Mouse (Mus musculus): Measurements from ENCODE around the gene Gm11634. TPM values are rescaled to one million over a fixed set of nuclear protein-coding genes. Genes with fewer than 3 reads are reported as not detected.
A peak's percentile ranks its signal among the peaks of the same experiment; 100 is the strongest.
"Not testable (repeated sequence)": the region's sequence is repeated elsewhere in the genome, so short reads cannot be mapped to it uniquely, and the experiment has no call there.

Gene Gm11634
- total and polyA plus RNA-seq, 2 experiments from 2014 or later: not detected

- Histone ChIP-seq H3K9ac (replicated peaks; ENCODE audit: low read length, poor library complexity, severe bottlenecking) (no peak overlapping the region), H3K4me1 (ENCODE audit: insufficient read depth, low read length) (no peaks in the 10 kb centered on the region), H3K27ac (ENCODE audit: low read depth, low read length) (no peak overlapping the region), H3K27me3 (ENCODE audit: insufficient read depth, low read length) (no peaks in the 10 kb centered on the region), H3K4me2 (ENCODE audit: low read depth, low read length, poor library complexity, severe bottlenecking) (no peak overlapping the region), H3K4me3 (ENCODE audit: low read depth, low read length) (no peak overlapping the region), H3K9me3 (ENCODE audit: low read length) (no peaks in the 10 kb centered on the region), H3K36me3 (ENCODE audit: insufficient read depth, low read length) (no peaks in the 10 kb centered on the region)
- no peak for TF ChIP-seq CTCF (IDR thresholded peaks at IDR 0.05)
- WGBS: 50% methylated on average over 11 of the region's 11 CpGs
- DNase-seq (ENCODE audit: low spot score) (no peak), ATAC-seq (ENCODE audit: low FRiP score) (no peak)
Measured at GRCm38 (mm10) chr11:101610445-101610844, 11.4 kb upstream of the Gm11634 start.

GRCm38 (mm10) chr11:101607134-101607533 lies 8.1 kb upstream of the Gm11634 start:
- 87% methylated on average over 4 of the region's 4 CpGs for WGBS
- H3K4me2 ChIP-seq (ENCODE audit: low read depth, low read length, poor library complexity, severe bottlenecking); H3K27me3 ChIP-seq (ENCODE audit: insufficient read depth, low read length); H3K27ac ChIP-seq (ENCODE audit: low read depth, low read length); DNase-seq (ENCODE audit: low spot score); H3K4me1 ChIP-seq (ENCODE audit: insufficient read depth, low read length); H3K4me3 ChIP-seq (ENCODE audit: low read depth, low read length); ATAC-seq (ENCODE audit: low FRiP score); H3K36me3 ChIP-seq (ENCODE audit: insufficient read depth, low read length); H3K9ac ChIP-seq (replicated peaks; ENCODE audit: low read length, poor library complexity, severe bottlenecking); H3K9me3 ChIP-seq (ENCODE audit: low read length): not testable (repeated sequence)

GRCm38 (mm10) chr11:101604531-101605453 lies 5.7 kb upstream of the Gm11634 start:
- peak; percentile 52 for DNase-seq (ENCODE audit: low spot score)
- H3K4me3 ChIP-seq (ENCODE audit: low read depth, low read length): peak overlapping the region; percentile 29
- H3K4me1 ChIP-seq (ENCODE audit: insufficient read depth, low read length); H3K9me3 ChIP-seq (ENCODE audit: low read length); H3K27me3 ChIP-seq (ENCODE audit: insufficient read depth, low read length); H3K36me3 ChIP-seq (ENCODE audit: insufficient read depth, low read length); ATAC-seq (ENCODE audit: low FRiP score): not testable (repeated sequence)
- H3K4me2 ChIP-seq (ENCODE audit: low read depth, low read length, poor library complexity, severe bottlenecking): peak overlapping the region; percentile 60
- H3K9ac ChIP-seq (replicated peaks; ENCODE audit: low read length, poor library complexity, severe bottlenecking): peak overlapping the region; percentile 46; the same call in 1 of the 2 replicates
- H3K27ac ChIP-seq (ENCODE audit: low read depth, low read length): 0 out of 2 replicates have a peak overlapping the region, but pooled peaks have one; percentile 18
- 2% methylated on average over 30 of the region's 30 CpGs for WGBS

- H3K4me1 ChIP-seq (ENCODE audit: insufficient read depth, low read length): no peaks in the 10 kb centered on the region
- WGBS: 8% methylated on average over 3 of the region's 3 CpGs
- no peaks in the 10 kb centered on the region for H3K36me3 ChIP-seq (ENCODE audit: insufficient read depth, low read length)
- H3K4me3 ChIP-seq (ENCODE audit: low read depth, low read length): peak overlapping the region; percentile 29
- no peaks in the 10 kb centered on the region for H3K27me3 ChIP-seq (ENCODE audit: insufficient read depth, low read length)
- TF ChIP-seq CTCF (IDR thresholded peaks at IDR 0.05): no peak
- H3K9ac ChIP-seq (replicated peaks; ENCODE audit: low read length, poor library complexity, severe bottlenecking): peak overlapping the region; percentile 46; the same call in 1 of the 2 replicates
- H3K4me2 ChIP-seq (ENCODE audit: low read depth, low read length, poor library complexity, severe bottlenecking): peak overlapping the region; percentile 60
- H3K9me3 ChIP-seq (ENCODE audit: low read length): no peaks in the 10 kb centered on the region
- H3K27ac ChIP-seq (ENCODE audit: low read depth, low read length): 0 out of 2 replicates have a peak overlapping the region, but pooled peaks have one; percentile 18
- DNase-seq (ENCODE audit: low spot score) (no peak), ATAC-seq (ENCODE audit: low FRiP score) (no peak)
Measured at GRCm38 (mm10) chr11:101604116-101604515, 5.1 kb upstream of the Gm11634 start.

- WGBS: 18% methylated on average over 3 of the region's 3 CpGs
- no peak for ATAC-seq (ENCODE audit: low FRiP score)
- TF ChIP-seq CTCF (IDR thresholded peaks at IDR 0.05): no peak
Measured at GRCm38 (mm10) chr11:101602491-101602890, 3.4 kb upstream of the Gm11634 start.

GRCm38 (mm10) chr11:101589989-101590624 lies 8.9 kb downstream of the Gm11634 start:
- whole genome bisulfite sequencing: 82% methylated on average over 12 of the region's 12 CpGs
- ATAC-seq (ENCODE audit: low FRiP score) (no peak), DNase-seq (ENCODE audit: low spot score) (no peak)
- Histone ChIP-seq H3K4me1 (ENCODE audit: insufficient read depth, low read length) (no peaks in the 10 kb centered on the region), H3K4me3 (ENCODE audit: low read depth, low read length) (no peak overlapping the region), H3K4me2 (ENCODE audit: low read depth, low read length, poor library complexity, severe bottlenecking) (no peak overlapping the region), H3K9ac (replicated peaks; ENCODE audit: low read length, poor library complexity, severe bottlenecking) (no peak overlapping the region; the same call in 1 of the 2 replicates), H3K36me3 (ENCODE audit: insufficient read depth, low read length) (peaks cover 3% of the 10 kb centered on the region; the same call in 1 of the 2 replicates), H3K9me3 (ENCODE audit: low read length) (no peaks in the 10 kb centered on the region), H3K27ac (ENCODE audit: low read depth, low read length) (no peak overlapping the region), H3K27me3 (ENCODE audit: insufficient read depth, low read length) (no peaks in the 10 kb centered on the region)
- no peak for TF ChIP-seq CTCF (IDR thresholded peaks at IDR 0.05)

More at GRCm38 (mm10) chr11:101602491-101602890, 3.4 kb upstream of the Gm11634 start:
- H3K4me2 ChIP-seq (ENCODE audit: low read depth, low read length, poor library complexity, severe bottlenecking): no peak overlapping the region
- H3K27me3 ChIP-seq (ENCODE audit: insufficient read depth, low read length): no peaks in the 10 kb centered on the region
- H3K4me3 ChIP-seq (ENCODE audit: low read depth, low read length): no peak overlapping the region
- peak; percentile 47 for DNase-seq (ENCODE audit: low spot score)
- no peaks in the 10 kb centered on the region for H3K4me1 ChIP-seq (ENCODE audit: insufficient read depth, low read length)
- no peak overlapping the region for H3K9ac ChIP-seq (replicated peaks; ENCODE audit: low read length, poor library complexity, severe bottlenecking)
- H3K9me3 ChIP-seq (ENCODE audit: low read length): no peaks in the 10 kb centered on the region
- no peaks in the 10 kb centered on the region for H3K36me3 ChIP-seq (ENCODE audit: insufficient read depth, low read length)
- no peak overlapping the region for H3K27ac ChIP-seq (ENCODE audit: low read depth, low read length)

Data from midbrain, postnatal 0 days (tissue).